Mouse (Mus musculus): Measurements from ENCODE around the gene Snhg11. TPM values are rescaled to one million over a fixed set of nuclear protein-coding genes. Genes with fewer than 3 reads are reported as not detected.

The Snhg11 gene
- total RNA-seq, 2 experiments from 2014 or later: 14.2 to 19.7 TPM

Other genes starting within 250 kb of the Snhg11 start
- gene Tgm2, start 229.2 kb upstream of the Snhg11 start, total RNA-seq (2021): 10 to 100 TPM; 60.5 to 90.5 TPM
- gene D630003M21Rik, start 146.4 kb upstream of the Snhg11 start, total RNA-seq (2021): 1 to 10 TPM; 1.6 to 1.7 TPM
- gene Bpi, start 117.5 kb upstream of the Snhg11 start, total RNA-seq (2021): not detected
- 10 to 100 TPM; 19.2 to 30.4 TPM for gene Lbp, start 69.1 kb upstream of the Snhg11 start, total RNA-seq (2021)
- gene Ralgapb, start 34.2 kb downstream of the Snhg11 start, total RNA-seq (2021): 10 to 100 TPM; 55.3 to 71.6 TPM
- 100 to 1,000 TPM in 1 of 2 experiments, 10 to 100 TPM in 1; 75.7 to 130 TPM for gene Adig, start 127.0 kb downstream of the Snhg11 start, total RNA-seq (2021)
- not detected for gene Arhgap40, start 137.2 kb downstream of the Snhg11 start, total RNA-seq (2021)
- gene Slc32a1, start 235.1 kb downstream of the Snhg11 start, total RNA-seq (2021): not detected
- gene Actr5, start 249.2 kb downstream of the Snhg11 start, total RNA-seq (2021): 10 to 100 TPM; 11.9 to 12.8 TPM